Mouse (Mus musculus) brain, embryonic 14.5 days (tissue): ENCODE results near the gene Slc25a43.

Source experiments
- CTCF ChIP-seq: fragments of 200-500 bp; IDR thresholded peaks from 2 replicates; pipeline ENCODE4 v1.5.1; 2012; ENCODE audit warnings: inconsistent platforms, mild to moderate bottlenecking, moderate library complexity, borderline replicate concordance; ENCODE audit not compliant: insufficient read depth, insufficient read length; ENCODE audit errors: extremely low read depth
- POLR2A ChIP-seq: fragments of 200-500 bp; IDR thresholded peaks from 2 replicates; pipeline ENCODE4 v1.6.1; 2012; ENCODE audit warnings: mild to moderate bottlenecking, inconsistent platforms, borderline replicate concordance; ENCODE audit not compliant: poor library complexity, insufficient read depth, insufficient read length, severe bottlenecking; ENCODE audit errors: extremely low read depth

- no peak for TF ChIP-seq CTCF
- TF ChIP-seq POLR2A, result no peak
Measured at GRCm38 (mm10) chrX:36799131-36799879, 55.8 kb downstream of the Slc25a43 start.
